Mouse (Mus musculus): ENCODE data around the gene Fzd5. TPM values are rescaled to one million over a fixed set of nuclear protein-coding genes. Genes with fewer than 3 reads are reported as not detected.

Fzd5 gene
- polyA plus RNA-seq, 1 experiment from 2014 or later, result 1.9 TPM

DNA sequence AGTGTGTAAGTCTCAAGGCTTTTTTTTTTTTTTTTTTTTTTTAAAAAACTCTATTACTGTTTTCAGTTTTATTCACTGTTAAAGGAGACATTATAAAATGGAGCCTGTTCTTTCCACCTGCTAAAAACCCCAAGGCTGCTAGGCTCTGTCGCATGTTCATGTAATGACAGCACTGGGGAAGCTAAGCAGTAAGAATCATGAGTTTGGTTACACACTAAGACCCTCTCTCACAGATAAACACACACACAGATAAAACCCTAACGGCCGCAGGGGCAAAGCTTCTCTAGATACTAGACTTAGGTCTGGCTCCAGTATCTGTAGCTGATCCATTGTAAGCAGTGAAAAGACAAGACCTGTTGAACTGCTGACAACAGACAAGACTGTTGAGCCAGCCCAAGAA, 56.1 kb downstream of the Fzd5 start:
- Histone ChIP-seq H3K27ac (ENCODE audit: low read length) (no peak overlapping the region), H3K4me2 (ENCODE audit: low read depth, low read length) (no peak overlapping the region)
- WGBS (ENCODE audit: insufficient replicate concordance), result 30% methylated on average over 3 of the region's 3 CpGs

More for the DNA sequence above, 56.1 kb downstream of the Fzd5 start:
- no peaks in the 10 kb centered on the region for H3K27me3 ChIP-seq (ENCODE audit: control insufficient read depth, insufficient read depth, low read depth, low read length)
- H3K4me1 ChIP-seq (ENCODE audit: control insufficient read depth, low read depth, low read length), result peaks cover 6% of the 10 kb centered on the region; the same call in 1 of the 2 replicates
- no peaks in the 10 kb centered on the region for H3K36me3 ChIP-seq (ENCODE audit: control insufficient read depth, insufficient read depth)
- no peak for ATAC-seq (ENCODE audit: low read depth)
- no peaks in the 10 kb centered on the region for H3K9me3 ChIP-seq (replicated peaks; ENCODE audit: control insufficient read depth, low read length)
- H3K9ac ChIP-seq (ENCODE audit: low read depth, low read length), result no peak overlapping the region
- H3K4me3 ChIP-seq (ENCODE audit: low read depth, low read length), result no peak overlapping the region

Other genes with a start within 250 kb of the Fzd5 start
- 10.9 and 11.7 TPM in 2 replicates for gene Creb1, start 205.1 kb downstream of the Fzd5 start, polyA plus RNA-seq (2015; fragmentation: Nextera tagmentation; extraction: Ambion mirVana)
- gene Mettl21a, start 120.5 kb downstream of the Fzd5 start, polyA plus RNA-seq (2015; fragmentation: Nextera tagmentation; extraction: Ambion mirVana), result 6.3 and 6.6 TPM in 2 replicates
- 0.61 and 0.84 TPM in 2 replicates for gene Ccnyl1, start 47.3 kb downstream of the Fzd5 start, polyA plus RNA-seq (2015; fragmentation: Nextera tagmentation; extraction: Ambion mirVana)
- 2.0 and 2.5 TPM in 2 replicates for gene Plekhm3, start 219.1 kb upstream of the Fzd5 start, polyA plus RNA-seq (2015; fragmentation: Nextera tagmentation; extraction: Ambion mirVana)